Mouse (Mus musculus) forebrain, embryonic 16.5 days (tissue): Measurements from ENCODE around the gene Acss2. TPM values are rescaled to one million over a fixed set of nuclear protein-coding genes. Genes with fewer than 3 reads are reported as not detected.

ENCODE experiments used
- ATAC-seq: fragments of 200-750 bp; cut with Nextera tagmentation; 2 replicates; pipeline ENCODE4 v1.8.0; 2017; ENCODE audit warnings: mild to moderate bottlenecking, moderate library complexity
- H3K27ac ChIP-seq: fragments of 300-500 bp; sonication (generic); 2 replicates; pipeline ENCODE4 v1.5.1; 2014; ENCODE audit warnings: low read length, control low read depth
- H3K27me3 ChIP-seq: fragments of 300-500 bp; sonication (generic); replicated peaks from 2 replicates; pipeline ENCODE4 v1.6.1; 2014; ENCODE audit warnings: low read length; ENCODE audit not compliant: control insufficient read depth, insufficient read depth
- H3K36me3 ChIP-seq: fragments of 300-500 bp; sonication (generic); 2 replicates; pipeline ENCODE4 v1.6.1; 2014; ENCODE audit not compliant: control insufficient read depth, insufficient read depth
- H3K4me1 ChIP-seq: fragments of 300-500 bp; sonication (generic); replicated peaks from 2 replicates; pipeline ENCODE4 v1.6.1; 2014; ENCODE audit warnings: low read length; ENCODE audit not compliant: control insufficient read depth, insufficient read depth
- H3K4me2 ChIP-seq: fragments of 300-500 bp; sonication (generic); 2 replicates; pipeline ENCODE4 v1.6.1; 2014; ENCODE audit warnings: mild to moderate bottlenecking, low read length, control low read depth
- H3K4me3 ChIP-seq: fragments of 300-500 bp; sonication (generic); replicated peaks from 2 replicates; pipeline ENCODE4 v1.5.1; 2014; ENCODE audit warnings: mild to moderate bottlenecking, low read length, control low read depth
- H3K9ac ChIP-seq: fragments of 300-500 bp; sonication (generic); replicated peaks from 2 replicates; pipeline ENCODE4 v1.6.1; 2014; ENCODE audit warnings: low read depth, low read length, control low read depth
- H3K9me3 ChIP-seq: fragments of 300-500 bp; sonication (generic); 2 replicates; pipeline ENCODE4 v1.6.1; 2016; ENCODE audit warnings: low read length; ENCODE audit not compliant: control insufficient read depth
- WGBS: fragments of 180-500 bp; shearing (Covaris S2); extraction: QIAGEN DNeasy Blood & Tissue Kit; methylation state at CpG from one replicate; pipeline ENCODE4 v1.1.7; 2014; 5-methylcytosine and 5-hydroxymethylcytosine counted together
- polyA plus RNA-seq: library from polyadenylated mRNA; unstranded; fragments of >200 nt; fragmentation: Nextera tagmentation; extraction: Ambion mirVana; gene quantifications from 2 replicates; pipeline ENCODE4 v1.2.1, GENCODE M21; 2015

Acss2 gene
- polyA plus RNA-seq, 1 experiment from 2014 or later = 22.8 TPM

- ATAC-seq = no peak
- 0 out of 2 replicates have a peak, but pooled peaks cover 4% of the 10 kb centered on the region for H3K4me1 ChIP-seq
- H3K9ac ChIP-seq = no peak overlapping the region
- H3K4me3 ChIP-seq = no peak overlapping the region
- H3K9me3 ChIP-seq = no peaks in the 10 kb centered on the region
- no peak overlapping the region for H3K27ac ChIP-seq
- H3K27me3 ChIP-seq = no peaks in the 10 kb centered on the region
- H3K4me2 ChIP-seq = no peak overlapping the region
- H3K36me3 ChIP-seq = no peaks in the 10 kb centered on the region
- 75% methylated on average over 8 of the region's 8 CpGs for whole genome bisulfite sequencing
These were observed 96.2 kb downstream of the Acss2 start for GRCm38 (mm10) chr2:155613953-155614352.

- H3K9me3 ChIP-seq = no peaks in the 10 kb centered on the region
- no peak overlapping the region for H3K4me3 ChIP-seq
- H3K9ac ChIP-seq = no peak overlapping the region
- 53% methylated on average over 6 of the region's 6 CpGs for WGBS
- 0 out of 2 replicates have a peak, but pooled peaks cover 4% of the 10 kb centered on the region for H3K4me1 ChIP-seq
- no peak for ATAC-seq
- no peaks in the 10 kb centered on the region for H3K36me3 ChIP-seq
- no peaks in the 10 kb centered on the region for H3K27me3 ChIP-seq
- H3K27ac ChIP-seq = no peak overlapping the region
- H3K4me2 ChIP-seq = no peak overlapping the region
These were observed 99.2 kb downstream of the Acss2 start for GRCm38 (mm10) chr2:155616971-155617370.

GRCm38 (mm10) chr2:155619817-155620216 is 102.1 kb downstream of the Acss2 start:
- H3K9me3 ChIP-seq = no peaks in the 10 kb centered on the region
- H3K9ac ChIP-seq = no peak overlapping the region
- H3K36me3 ChIP-seq = no peaks in the 10 kb centered on the region
- H3K4me1 ChIP-seq = no peaks in the 10 kb centered on the region
- no peak overlapping the region for H3K4me3 ChIP-seq
- H3K27me3 ChIP-seq = no peaks in the 10 kb centered on the region
- WGBS = 27% methylated on average over 8 of the region's 8 CpGs
- peak; percentile 69; the same call in 1 of the 2 replicates for ATAC-seq
- no peak overlapping the region for H3K27ac ChIP-seq
- H3K4me2 ChIP-seq = no peak overlapping the region

GRCm38 (mm10) chr2:155622606-155623005 is 104.9 kb downstream of the Acss2 start:
- 27% methylated on average over 11 of the region's 11 CpGs for WGBS
- Histone ChIP-seq H3K27me3 (peaks cover under 1% of the 10 kb centered on the region; the same call in 1 of the 2 replicates), H3K9me3 (no peaks in the 10 kb centered on the region), H3K4me3 (no peak overlapping the region), H3K4me1 (no peaks in the 10 kb centered on the region), H3K27ac (no peak overlapping the region), H3K36me3 (no peaks in the 10 kb centered on the region), H3K9ac (no peak overlapping the region), H3K4me2 (no peak overlapping the region)
- no peak for ATAC-seq

- Histone ChIP-seq H3K9ac (no peak overlapping the region), H3K36me3 (no peaks in the 10 kb centered on the region), H3K9me3 (no peaks in the 10 kb centered on the region), H3K4me2 (no peak overlapping the region), H3K4me3 (no peak overlapping the region), H3K27me3 (peaks cover 13% of the 10 kb centered on the region), H3K27ac (no peak overlapping the region), H3K4me1 (peaks cover 3% of the 10 kb centered on the region)
- ATAC-seq = no peak
- 88% methylated on average over 6 of the region's 6 CpGs for WGBS
These were observed 106.2 kb downstream of the Acss2 start for GRCm38 (mm10) chr2:155623996-155624395.

GRCm38 (mm10) chr2:155624730-155625129 is 107.0 kb downstream of the Acss2 start:
- Histone ChIP-seq H3K9ac (no peak overlapping the region), H3K4me2 (no peak overlapping the region), H3K27ac (no peak overlapping the region), H3K27me3 (peaks cover 15% of the 10 kb centered on the region), H3K36me3 (no peaks in the 10 kb centered on the region), H3K4me1 (peaks cover 11% of the 10 kb centered on the region), H3K9me3 (no peaks in the 10 kb centered on the region), H3K4me3 (no peak overlapping the region)
- no peak for ATAC-seq
- WGBS = 41% methylated on average over 10 of the region's 10 CpGs

- Histone ChIP-seq H3K9ac (no peak overlapping the region), H3K4me1 (peaks cover 14% of the 10 kb centered on the region), H3K27ac (no peak overlapping the region), H3K9me3 (no peaks in the 10 kb centered on the region), H3K4me3 (no peak overlapping the region), H3K36me3 (peaks cover under 1% of the 10 kb centered on the region; the same call in 1 of the 2 replicates), H3K27me3 (peaks cover 29% of the 10 kb centered on the region), H3K4me2 (no peak overlapping the region)
- 56% methylated on average over 15 of the region's 15 CpGs for WGBS
- no peak for ATAC-seq
These were observed 108.5 kb downstream of the Acss2 start for GRCm38 (mm10) chr2:155626277-155626676.

- Histone ChIP-seq H3K36me3 (peaks cover 7% of the 10 kb centered on the region; the same call in 1 of the 2 replicates), H3K9ac (no peak overlapping the region), H3K27ac (no peak overlapping the region), H3K9me3 (no peaks in the 10 kb centered on the region), H3K4me2 (no peak overlapping the region), H3K4me3 (no peak overlapping the region), H3K27me3 (peaks cover 38% of the 10 kb centered on the region), H3K4me1 (peaks cover 14% of the 10 kb centered on the region)
- 0 out of 2 replicates have a peak, but pooled peaks have one; percentile 3 for ATAC-seq
- 58% methylated on average over 21 of the region's 21 CpGs for WGBS
These were observed 109.4 kb downstream of the Acss2 start for GRCm38 (mm10) chr2:155627030-155627738.

- Histone ChIP-seq H3K4me2 (no peak overlapping the region), H3K27me3 (peaks cover 42% of the 10 kb centered on the region), H3K4me1 (peaks cover 14% of the 10 kb centered on the region), H3K9me3 (no peaks in the 10 kb centered on the region), H3K36me3 (peaks cover 9% of the 10 kb centered on the region), H3K9ac (no peak overlapping the region), H3K4me3 (no peak overlapping the region), H3K27ac (no peak overlapping the region)
- 82% methylated on average over 9 of the region's 9 CpGs for WGBS
- ATAC-seq = no peak
These were observed 110.4 kb downstream of the Acss2 start for GRCm38 (mm10) chr2:155628112-155628511.
